Mouse (Mus musculus) bone marrow, adult 2 months (tissue): ENCODE results near the gene Crtc2.
A peak's percentile ranks its signal among the peaks of the same experiment; 100 is the strongest.

Source experiments
- CTCF ChIP-seq: fragments of 200-500 bp; IDR thresholded peaks from 2 replicates; pipeline ENCODE4 v1.5.1; 2011; ENCODE audit warnings: low read length, control low read depth; ENCODE audit not compliant: control insufficient read depth, insufficient read depth
- POLR2A ChIP-seq: fragments of 200-500 bp; IDR thresholded peaks from 2 replicates; pipeline ENCODE4 v1.6.1; 2011; ENCODE audit warnings: low read depth, mild to moderate bottlenecking, control low read depth, low read length, borderline replicate concordance; ENCODE audit not compliant: control insufficient read depth

- TF ChIP-seq CTCF (0 out of 2 replicates have a peak, but pooled peaks have one; percentile 6), POLR2A (no peak)
These were observed 59.4 kb downstream of the Crtc2 start for GRCm38 (mm10) chr3:90313367-90313766.
